Mouse (Mus musculus) bone marrow macrophage, adult 2 months (primary cell): Measurements from ENCODE around the gene Ptbp1.

Experiments used
- CTCF ChIP-seq: IDR thresholded peaks from 2 replicates; pipeline ENCODE4 v1.5.1; 2012; ENCODE audit warnings: low read depth, mild to moderate bottlenecking, low read length, moderate library complexity
- POLR2A ChIP-seq: IDR thresholded peaks from 2 replicates; pipeline ENCODE4 v1.6.1; 2012; ENCODE audit warnings: mild to moderate bottlenecking, low read depth, low read length, borderline replicate concordance

DNA sequence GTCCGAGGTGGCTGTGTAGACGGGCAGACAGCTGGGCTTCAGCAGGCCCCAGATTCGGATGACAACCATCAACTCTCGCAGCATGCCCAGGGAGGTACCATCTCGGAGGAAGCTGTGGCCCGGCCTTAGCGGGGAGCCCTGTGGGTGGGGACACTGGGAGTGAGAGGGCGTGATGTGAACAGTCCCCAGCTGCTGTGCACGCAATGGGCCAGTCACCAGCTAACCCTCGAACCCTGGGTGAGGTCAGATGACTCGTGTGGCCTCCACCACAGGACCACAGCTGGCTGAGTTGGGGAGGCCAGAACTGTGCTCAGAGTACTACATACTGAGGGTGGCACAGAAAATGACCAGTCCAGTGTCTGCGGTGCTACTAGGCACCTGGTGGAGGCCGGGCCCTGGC lies 42.6 kb downstream of the Ptbp1 start:
- TF ChIP-seq CTCF, result no peak
- TF ChIP-seq POLR2A, result no peak
